Mouse (Mus musculus) monocyte, adult 2 months (primary cell): ENCODE measurements around the gene 4930407I10Rik.

Experiments
- DNase-seq, 2 experiments: peaks; one replicate each; pipeline ENCODE4 v3.0.0; 2022; ENCODE audit warnings: low spot score in 2 of 2, low read depth in 1 of 2

The 4930407I10Rik gene

DNA sequence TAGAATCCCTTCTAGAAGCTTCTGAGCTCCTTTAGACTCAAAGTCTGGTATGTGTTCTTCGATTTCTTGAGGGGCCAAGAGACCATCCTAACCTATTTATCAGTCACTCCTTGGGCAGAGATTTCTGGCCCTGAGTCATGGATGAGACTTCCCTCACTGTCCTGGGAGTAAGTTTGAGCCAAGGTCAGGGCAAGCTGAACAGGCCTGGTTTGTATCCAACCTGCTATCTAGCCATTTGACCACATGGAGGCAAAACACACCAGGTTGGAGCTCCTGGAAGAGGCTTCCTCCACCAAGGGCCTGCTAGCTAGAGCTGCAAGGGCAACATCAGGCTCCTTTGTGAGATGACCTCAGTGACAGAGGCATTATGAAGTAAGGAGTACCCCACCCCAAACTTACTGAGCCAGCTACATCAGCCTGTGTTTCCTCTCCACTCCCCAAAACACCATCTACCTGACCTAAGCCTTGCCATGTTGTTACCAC is at the start of gene 4930407I10Rik:
Gene 4930407I10Rik (plus strand): TSS at position 433 of the 483 bp plus-strand sequence.
- no peak for DNase-seq

DNA sequence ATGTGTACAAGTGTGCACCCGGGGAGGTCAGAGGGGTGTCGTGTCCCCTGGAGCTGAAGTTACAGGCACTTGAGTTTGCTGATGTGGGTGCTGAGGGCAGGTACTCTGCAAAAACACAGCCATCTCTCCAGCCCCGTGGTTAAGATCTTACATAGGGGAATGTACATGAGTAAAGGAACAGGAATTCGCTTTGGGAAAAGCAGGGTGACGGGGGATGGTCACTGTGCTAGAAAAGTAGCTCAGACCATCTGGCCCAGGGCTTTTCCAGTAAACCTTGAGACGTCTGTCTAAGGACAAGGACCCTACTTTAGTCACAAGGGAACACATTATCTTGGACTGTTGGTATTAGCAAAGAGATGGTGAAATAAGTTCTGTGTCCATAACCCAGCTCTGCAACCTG is 47.0 kb upstream of the 4930407I10Rik start:
- no peak for DNase-seq

DNA sequence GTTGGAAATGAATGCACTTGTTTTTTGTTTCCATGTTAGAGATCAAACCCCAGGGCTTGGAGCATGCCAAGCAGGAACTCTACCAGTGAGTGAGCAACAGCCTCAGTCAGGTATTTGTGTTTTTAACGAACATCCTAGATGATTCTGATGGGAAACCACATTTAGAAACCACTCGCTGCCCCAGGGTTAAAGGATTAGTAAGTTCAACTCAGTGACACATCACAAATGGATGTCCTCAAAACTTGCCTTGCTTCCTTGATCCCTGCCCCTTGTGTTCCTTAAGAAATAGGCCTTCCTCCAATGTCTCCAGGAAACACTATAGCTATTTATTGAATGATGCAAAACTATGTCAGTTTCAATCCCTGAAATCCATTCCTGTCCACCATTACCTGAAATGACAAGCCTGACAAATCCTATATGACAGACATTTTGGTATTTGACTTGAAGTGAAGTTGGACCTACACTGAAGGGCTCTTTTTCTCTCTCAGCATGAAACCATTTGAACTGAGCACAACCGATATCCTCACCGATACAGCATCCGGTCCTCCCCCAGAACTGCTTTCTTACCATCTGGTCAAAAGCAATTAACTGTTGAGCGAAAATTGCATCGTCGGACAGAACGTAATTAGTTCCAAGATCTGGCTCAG is 44.1 kb upstream of the 4930407I10Rik start:
- DNase-seq: no peak

DNA sequence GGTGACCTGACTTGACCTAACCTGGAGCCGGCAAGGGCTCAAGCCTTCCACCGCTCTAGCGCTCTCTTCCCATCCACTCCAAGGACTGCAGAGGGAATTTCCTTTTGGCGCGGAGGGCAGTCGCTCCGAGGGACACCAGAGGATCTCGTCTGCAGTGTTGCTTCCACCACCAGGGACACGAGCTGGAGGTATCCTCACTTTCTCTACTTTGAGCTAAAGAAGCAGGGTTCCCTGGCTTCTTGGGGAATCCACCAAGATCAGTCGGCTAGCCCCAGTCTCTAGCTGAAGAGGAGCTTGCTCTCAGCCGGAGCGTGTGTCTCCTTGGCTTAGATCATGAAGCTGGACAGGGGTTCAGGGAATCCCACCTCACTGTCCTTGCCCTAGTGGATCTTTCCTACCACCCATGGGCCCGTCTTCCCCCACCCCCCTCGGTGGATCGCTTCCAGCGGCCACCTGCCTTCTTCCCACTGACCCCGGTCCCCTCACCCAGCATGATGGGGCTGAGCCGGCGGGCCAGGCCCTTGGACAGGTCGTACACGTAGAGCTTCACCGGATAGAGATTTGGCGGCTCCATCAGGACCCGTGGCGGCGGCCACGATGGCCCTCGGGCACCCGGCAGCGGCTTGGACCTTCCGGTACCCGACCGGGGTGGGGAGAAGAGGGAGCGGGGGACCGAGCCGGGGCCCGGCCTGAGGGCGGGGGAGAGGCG is 43.4 kb upstream of the 4930407I10Rik start:
- peak in 1 of 2 experiments; percentile 2 for DNase-seq

DNA sequence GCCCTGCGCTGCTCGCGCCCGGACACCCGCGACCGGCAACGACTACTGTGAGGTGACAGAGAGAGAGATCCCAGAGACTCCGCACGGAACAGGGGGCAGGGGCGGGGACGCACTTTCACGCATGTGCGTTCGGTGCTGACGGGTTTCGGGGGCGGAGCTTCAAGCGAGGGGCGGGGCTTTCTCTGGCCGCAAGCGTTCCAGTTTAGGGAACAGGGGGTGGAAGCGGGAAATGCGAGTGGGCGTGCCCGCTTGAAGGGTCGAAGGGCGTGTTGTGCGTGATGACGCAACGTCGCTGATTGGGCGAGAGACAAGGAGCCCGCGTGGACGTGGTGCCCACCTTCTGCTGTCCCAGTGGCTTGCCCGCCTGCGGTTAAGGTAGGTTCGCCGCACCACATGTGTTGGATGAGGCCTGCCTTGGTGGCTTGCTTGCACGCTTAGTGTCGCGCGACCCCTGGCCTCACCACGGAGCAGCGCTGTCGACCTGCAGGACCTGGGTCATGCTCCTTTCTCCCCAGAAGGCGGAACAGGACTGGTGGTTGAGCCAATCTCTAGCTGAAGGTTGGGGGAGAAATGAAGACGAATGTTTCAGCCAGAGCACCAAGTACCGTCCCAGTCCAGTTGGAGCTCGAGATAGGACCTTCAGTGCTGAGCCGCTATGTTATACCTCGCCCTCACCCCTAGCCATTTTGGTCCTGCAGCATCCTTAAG is 42.7 kb upstream of the 4930407I10Rik start:
- DNase-seq: peak; percentile 96 to 99

DNA sequence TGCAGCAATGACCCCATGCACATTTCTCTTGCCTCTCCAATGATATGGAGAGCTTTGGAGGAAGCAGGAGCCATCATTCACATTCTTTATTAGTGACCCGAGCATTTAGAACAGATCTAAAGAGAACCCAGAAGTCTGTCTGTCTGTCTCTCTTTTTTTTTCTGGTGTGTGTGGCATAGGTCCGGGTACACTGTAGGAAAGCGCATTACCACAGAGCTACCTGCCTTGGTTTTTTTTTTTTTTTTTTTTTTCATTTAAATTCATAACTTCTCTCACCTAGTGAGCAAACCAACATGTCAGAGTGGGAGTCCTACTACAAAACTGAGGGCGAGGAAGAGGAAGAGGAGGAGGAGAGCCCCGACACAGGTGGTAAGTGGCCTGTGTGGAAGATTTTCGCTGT is 42.1 kb upstream of the 4930407I10Rik start:
- no peak for DNase-seq

DNA sequence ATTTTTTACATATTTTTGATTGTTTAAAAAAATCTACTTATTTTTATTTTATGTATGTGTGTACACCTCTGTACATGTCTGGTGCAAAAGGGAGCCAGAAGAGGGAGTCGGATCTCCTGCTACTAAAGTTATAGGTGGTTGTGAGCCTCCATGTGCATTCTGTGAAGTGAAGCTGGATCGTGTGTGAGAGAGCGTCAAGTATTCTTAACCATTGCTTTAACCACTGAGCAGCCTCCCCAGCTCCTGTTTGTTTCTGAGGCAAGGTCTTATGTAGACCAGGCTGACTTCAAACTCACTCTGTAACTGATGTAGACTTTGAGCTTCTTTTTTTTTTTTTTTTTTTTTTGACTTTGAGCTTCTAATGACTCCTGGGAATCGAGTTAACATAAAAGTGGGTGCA is 41.5 kb upstream of the 4930407I10Rik start:
- DNase-seq: no peak

DNA sequence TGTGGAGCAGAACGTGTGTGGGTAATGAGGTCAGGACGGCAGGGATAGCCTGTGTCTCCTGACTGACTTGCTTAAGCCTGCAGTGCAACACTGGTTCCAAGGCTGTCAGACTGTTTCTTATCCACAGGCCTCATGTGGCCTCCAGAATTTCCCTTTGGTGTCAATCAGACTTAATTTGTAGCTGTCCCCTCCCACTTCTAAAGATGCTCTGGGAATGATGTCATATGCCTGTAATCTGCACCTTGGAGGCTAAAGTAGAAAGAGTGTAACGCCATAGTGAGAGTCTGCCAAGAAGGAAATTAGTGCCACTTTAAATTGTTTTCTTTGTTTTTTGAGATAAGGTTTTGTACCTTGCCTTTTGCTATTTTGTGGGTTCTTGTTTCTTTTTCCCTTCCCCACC is 39.7 kb upstream of the 4930407I10Rik start:
- DNase-seq: no peak

DNA sequence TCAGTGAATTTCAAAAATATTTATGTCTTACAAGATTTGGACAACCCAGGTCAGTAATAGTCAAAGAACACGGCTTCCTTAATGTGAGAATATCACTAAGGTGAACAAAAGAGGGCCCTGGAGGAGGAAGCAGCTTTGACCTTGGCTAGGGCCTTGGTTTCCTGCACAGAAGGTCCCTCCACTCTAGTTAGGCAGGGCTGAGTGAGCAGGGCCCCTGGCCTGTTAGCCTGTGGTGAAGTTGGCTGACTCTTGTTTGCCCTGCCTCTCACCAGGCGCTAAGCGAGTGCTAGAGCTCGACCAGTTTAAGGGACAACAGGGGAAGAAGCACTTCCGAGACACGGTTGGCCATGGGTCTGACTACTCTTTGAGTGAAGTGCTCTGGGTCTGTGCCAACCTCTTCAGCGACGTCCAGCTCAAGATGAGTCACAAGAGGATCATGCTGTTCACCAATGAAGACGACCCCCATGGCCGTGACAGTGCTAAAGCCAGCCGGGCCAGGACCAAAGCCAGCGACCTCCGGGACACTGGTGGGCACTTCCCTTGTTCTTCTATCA is 36.3 kb upstream of the 4930407I10Rik start:
- no peak for DNase-seq

DNA sequence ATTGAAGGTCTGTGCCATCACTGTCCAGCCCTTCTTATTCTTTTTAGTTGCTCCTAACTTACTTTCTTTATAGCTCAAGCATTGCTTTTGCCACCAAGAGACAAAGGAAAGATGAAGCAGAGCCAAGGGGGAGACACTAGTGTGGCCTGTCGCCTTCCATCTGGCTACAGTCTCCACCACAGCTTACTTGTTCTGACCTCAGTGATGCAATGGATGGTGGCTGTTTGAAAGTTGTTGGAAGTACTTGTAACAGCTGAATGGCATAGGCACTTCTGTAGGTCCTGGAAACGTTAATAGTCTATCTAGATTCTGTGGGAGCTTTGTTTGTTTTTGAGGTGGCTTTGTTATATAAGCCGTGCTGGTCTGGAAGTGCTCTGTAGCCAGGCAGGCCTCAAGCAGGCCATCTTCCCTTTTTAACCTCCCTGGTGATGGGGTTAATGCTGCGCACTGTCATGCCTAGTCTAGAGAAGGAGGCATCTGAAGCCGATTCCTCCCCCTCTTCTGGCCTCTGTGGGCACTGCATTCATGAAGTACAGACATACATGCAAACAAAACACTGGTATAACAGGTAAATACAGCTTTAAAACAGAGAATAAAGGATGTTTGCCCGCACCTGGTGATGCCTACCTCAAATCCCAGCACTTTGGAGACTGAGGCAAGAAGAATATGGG is 34.9 kb upstream of the 4930407I10Rik start:
- DNase-seq: no peak

DNA sequence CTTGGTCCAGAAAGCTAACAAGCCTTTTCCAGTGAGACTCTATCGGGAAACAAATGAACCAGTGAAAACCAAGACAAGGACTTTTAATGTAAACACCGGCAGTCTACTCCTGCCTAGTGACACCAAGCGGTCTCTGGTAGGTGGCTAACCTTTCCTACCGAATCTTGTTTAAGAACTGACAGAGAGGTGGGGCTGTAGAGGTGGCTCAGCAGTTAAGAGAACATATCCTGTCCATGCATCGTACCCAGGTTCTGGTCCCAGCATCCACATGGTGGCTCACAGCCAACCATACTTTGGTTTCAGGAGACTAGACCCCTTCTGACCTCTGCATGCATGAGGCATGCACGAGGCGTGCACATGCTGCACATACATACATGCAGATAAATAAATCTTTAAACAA is 31.7 kb upstream of the 4930407I10Rik start:
- DNase-seq: no peak

DNA sequence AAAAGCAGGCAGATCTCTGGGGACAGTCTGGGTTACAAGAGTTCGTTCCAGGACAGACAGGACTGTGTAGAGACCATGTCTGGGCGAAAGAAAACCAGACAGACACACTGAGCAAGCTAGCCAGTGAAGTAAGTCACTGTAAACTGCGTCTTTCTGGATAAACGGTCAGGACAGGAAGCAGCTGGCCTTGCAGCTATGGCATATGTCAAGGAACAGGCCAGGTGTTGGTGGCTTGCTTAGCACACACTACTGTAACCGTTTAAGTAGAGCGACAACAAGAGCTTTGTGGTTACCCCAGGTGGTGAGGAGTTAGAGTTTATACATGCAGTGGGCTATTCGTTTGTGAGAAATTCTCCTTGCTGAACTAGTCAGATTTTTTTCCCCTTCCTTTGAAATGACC is 31.2 kb upstream of the 4930407I10Rik start:
- DNase-seq: no peak

DNA sequence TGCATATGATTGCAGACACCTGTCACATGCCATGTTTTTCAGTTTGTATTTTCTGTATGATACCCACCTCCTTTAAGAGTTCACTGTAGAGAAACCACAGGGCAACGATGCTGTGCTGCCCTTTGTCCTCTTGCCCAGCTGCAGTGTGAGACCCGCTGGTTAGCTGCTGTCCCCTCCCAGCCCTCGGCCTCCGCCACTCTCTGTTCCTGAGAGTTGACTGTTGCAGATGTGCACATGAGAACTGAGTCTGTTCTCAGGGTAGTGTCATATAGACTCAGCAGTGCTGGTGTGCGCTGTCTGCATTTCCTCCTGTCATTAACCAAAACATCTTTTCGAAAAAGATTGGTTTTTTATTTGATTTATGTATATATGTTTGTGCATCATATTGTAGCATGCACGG is 26.6 kb upstream of the 4930407I10Rik start:
- DNase-seq: no peak

DNA sequence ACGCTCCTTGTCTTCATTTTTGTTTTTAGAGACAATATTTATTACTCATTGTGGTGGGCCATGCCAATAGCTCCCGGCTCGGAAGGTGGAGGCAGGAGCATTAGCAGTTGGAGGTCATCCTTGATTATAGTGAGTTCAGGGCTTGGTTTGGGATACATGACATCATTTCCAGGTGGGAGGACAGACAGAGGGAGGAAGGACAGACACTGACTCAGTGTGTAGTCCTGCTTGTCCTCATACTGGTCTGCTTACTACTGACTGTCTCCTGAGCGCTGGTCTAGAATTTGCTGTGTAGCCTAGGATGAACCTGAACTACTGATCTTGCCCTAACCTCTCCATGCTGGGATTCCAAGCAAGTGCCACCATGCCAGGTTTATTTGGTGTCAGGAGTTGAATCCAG is 25.2 kb upstream of the 4930407I10Rik start, which contains the start of gene Desi1:
Gene Desi1 (minus strand): TSS at position 101 of the 400 bp plus-strand sequence.
- no peak for DNase-seq

DNA sequence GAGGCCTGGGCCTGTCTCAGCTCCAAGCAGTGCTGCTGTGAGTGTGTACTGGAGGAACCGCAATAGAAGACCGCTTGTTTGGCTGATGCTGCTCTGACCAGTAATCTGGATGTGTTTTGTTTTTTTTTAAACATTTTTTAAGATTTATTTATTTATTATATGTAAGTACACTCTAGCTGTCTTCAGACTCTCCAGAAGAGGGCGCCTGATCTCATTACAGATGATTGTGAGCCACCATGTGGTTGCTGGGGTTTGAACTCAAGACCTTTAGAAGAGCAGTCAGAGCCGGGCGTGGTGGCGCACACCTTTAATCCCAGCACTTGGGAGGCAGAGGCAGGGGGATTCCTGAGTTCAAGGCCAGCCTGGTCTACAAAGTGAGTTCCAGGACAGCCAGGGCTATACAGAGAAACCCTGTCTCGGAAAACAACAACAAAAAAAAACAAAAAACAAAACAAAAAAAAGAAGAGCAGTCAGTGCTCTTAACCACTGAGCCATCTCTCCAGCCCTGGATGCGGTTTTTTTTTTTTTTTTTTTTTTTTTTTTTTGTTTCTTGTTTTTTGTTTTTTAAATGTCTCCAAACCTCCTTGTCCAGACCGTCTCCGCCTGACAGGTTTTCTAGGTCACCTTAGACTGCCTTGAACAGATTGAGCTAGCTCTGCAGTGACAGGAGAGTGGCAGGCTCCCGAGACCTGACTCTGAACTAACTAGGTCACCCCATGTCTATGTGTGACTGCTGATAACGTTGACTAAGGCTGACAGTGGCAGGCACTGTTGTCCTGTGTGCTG is 22.9 kb upstream of the 4930407I10Rik start:
- DNase-seq: no peak

DNA sequence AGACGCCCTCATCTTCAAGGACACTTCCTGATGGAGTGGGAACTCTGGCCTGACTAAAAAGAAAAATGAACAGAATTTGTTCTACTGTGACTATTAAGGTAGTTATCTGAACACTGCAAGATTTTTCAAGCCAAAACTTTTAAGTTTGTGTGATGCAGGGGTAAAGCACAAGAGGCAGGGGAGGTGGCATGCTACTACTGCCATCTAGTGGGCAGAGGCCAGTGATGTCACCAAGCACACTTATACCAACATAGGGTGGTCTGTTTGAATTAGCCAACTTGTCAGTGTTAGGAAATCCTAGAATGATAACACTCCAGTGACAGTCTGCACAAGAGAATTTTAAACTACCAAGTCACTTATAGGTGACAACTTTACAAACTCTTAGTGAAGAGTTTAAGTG is 18.3 kb upstream of the 4930407I10Rik start:
- DNase-seq: no peak

DNA sequence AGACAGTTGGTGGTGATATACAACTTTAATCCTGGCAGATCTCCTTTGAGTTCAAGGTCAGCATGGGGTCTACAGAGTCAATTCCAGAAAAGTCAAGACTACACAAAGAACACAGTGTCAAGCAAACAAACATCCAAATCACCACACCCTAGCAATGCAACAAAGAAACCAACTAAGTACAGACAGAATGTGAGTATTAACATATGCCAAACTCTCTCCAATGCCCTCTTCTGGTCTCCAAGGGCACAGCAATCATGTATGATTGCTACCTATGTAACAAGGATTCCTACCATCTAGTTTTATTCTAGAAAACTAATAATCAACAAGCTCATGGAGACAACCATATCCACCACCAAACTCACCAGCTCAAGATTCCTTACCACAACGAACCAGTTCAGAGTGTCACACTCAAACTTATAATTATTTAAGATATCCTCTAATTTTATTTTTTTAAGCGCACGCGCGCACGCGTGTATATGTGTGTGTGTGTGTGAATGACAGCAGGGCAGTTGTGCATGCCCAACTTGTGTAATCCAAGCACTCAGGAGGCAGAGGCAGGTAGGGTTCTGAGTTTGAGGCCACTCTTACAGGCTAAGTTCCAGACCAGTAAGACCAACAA is 14.7 kb upstream of the 4930407I10Rik start:
- no peak for DNase-seq

DNA sequence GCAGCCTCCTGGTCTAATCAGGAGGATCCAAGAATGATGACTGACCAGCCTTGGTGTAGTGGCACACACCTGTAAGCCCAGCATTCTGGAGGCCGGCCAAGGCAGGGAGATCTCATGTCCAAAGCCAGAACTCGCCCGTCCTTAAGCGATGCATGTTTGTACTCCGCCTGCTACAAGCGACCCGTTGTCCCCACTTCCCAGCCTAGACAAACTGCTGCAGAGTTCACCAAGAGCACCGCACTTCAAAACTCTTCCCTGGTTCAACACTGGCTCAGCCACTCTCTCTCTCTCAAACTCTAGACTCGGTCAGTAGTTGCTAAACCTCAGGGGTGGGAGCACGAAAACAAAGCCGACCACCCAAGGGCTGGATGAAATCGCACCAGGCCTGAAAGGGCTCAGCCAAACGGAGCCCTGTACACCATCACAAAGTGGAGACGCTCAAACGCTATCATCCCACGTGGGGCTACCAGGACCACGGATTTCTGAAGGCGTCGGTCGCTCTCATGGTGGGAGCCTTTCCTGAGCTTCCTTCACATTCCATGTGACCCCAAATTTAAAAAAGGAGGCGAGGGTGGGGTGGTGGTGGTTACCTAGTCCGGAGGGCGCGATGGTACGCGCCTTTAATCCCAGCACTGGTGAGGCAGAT is 12.6 kb upstream of the 4930407I10Rik start:
- DNase-seq: no peak

DNA sequence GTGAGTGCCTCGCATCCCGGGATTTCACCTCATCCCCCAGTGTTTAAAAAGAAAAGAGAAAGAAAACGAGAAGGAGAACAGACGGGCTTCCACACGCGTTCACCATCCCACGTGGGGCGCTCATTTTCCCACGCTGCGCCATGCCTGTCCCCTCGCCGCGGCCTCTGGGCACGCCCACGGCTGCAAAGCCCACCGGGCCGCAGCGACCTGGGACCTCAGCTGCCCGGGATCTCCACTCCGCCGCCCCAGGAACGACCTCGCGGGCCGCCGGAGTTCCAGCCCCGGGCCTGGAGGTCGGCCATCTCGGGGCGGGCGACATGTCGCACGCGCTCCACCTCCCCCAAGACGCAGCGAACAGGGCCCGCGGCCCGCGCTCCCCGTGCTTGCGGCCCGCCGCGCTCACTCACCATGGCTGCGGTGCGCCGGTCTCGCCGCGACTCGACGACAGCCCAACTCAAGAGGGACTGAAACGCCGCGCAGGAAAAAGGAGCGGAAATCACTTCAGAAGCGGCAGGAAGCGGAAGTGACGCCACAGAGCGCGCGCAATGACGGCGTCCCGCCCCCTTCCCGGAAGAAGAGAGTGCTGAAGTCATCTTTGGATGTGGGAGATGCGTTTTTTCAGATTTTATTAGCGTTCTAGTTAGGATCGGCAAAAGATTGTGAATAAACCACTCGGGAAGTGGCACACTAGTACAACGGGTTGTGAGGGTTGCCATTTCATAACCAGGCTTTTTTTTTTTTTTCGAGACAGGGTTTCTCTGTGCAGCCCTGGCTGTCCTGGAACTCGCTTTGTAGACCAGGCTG is 11.7 kb upstream of the 4930407I10Rik start, which contains the start of gene Snu13:
Gene Snu13 (minus strand): TSS at position 519 of the 804 bp plus-strand sequence.
- DNase-seq: peak; percentile 60 to 83
